Mouse (Mus musculus) embryonic facial prominence, embryonic 12.5 days (tissue): ENCODE measurements around the gene Slc19a2. TPM values are rescaled to one million over a fixed set of nuclear protein-coding genes. Genes with fewer than 3 reads are reported as not detected.

Experiments
- ATAC-seq: fragments of 200-750 bp; cut with Nextera tagmentation; 2 replicates; pipeline ENCODE4 v1.8.0; 2017; ENCODE audit not compliant: insufficient number of reproducible peaks, insufficient read depth, low FRiP score, low TSS enrichment
- H3K27ac ChIP-seq: fragments of 300-500 bp; sonication (generic); 2 replicates; pipeline ENCODE4 v1.5.1; 2016; ENCODE audit warnings: mild to moderate bottlenecking
- H3K27me3 ChIP-seq: fragments of 300-500 bp; sonication (generic); 2 replicates; pipeline ENCODE4 v1.6.1; 2016; ENCODE audit warnings: mild to moderate bottlenecking, moderate library complexity
- H3K36me3 ChIP-seq: fragments of 300-500 bp; sonication (generic); 2 replicates; pipeline ENCODE4 v1.6.1; 2016; ENCODE audit warnings: mild to moderate bottlenecking
- H3K4me1 ChIP-seq: fragments of 300-500 bp; sonication (generic); 2 replicates; pipeline ENCODE4 v1.6.1; 2016
- H3K4me2 ChIP-seq: fragments of 300-500 bp; sonication (generic); replicated peaks from 2 replicates; pipeline ENCODE4 v1.6.1; 2016; ENCODE audit warnings: mild to moderate bottlenecking, moderate library complexity
- H3K4me3 ChIP-seq: fragments of 300-500 bp; sonication (generic); 2 replicates; pipeline ENCODE4 v1.5.1; 2016; ENCODE audit warnings: mild to moderate bottlenecking
- H3K9ac ChIP-seq: fragments of 300-500 bp; sonication (generic); 2 replicates; pipeline ENCODE4 v1.6.1; 2016; ENCODE audit warnings: mild to moderate bottlenecking, moderate library complexity
- H3K9me3 ChIP-seq: fragments of 300-500 bp; sonication (generic); 2 replicates; pipeline ENCODE4 v1.6.1; 2016; ENCODE audit warnings: mild to moderate bottlenecking, moderate library complexity
- WGBS: fragments of 180-500 bp; shearing (Covaris S2); methylation state at CpG from one replicate; pipeline ENCODE4 v1.1.7; 2016; 5-methylcytosine and 5-hydroxymethylcytosine counted together
- polyA plus RNA-seq: library from polyadenylated mRNA; unstranded; fragments of >200 nt; fragmentation: Nextera tagmentation; extraction: Ambion mirVana; gene quantifications from 2 replicates; pipeline ENCODE4 v1.2.1, GENCODE M21; 2016

The Slc19a2 gene
- polyA plus RNA-seq, 1 experiment from 2014 or later: 10.1 TPM

DNA sequence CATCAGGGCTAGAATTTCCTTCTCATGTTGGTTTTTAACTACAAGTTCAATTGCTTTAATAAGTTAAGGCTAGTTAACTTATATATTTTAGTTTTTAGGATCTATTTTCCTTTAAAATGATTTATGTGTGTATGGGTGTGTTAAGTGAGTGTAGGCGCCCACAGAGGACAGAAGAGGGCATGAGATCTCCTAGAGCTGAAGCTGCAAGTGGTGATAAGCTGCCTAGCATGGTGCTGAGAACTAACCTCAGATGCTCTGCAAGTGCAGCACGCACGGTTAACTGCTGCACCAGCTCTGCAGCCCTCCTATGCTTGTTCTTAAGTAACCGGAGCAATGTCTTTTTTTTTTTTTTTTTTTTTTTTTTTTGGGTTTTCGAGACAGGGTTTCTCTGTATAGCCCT, 47.6 kb downstream of the Slc19a2 start:
- Histone ChIP-seq H3K27me3 (no peaks in the 10 kb centered on the region), H3K36me3 (peaks cover 68% of the 10 kb centered on the region), H3K9ac (no peak overlapping the region), H3K4me1 (no peaks in the 10 kb centered on the region), H3K4me2 (no peak overlapping the region), H3K9me3 (no peaks in the 10 kb centered on the region), H3K27ac (no peak overlapping the region), H3K4me3 (no peak overlapping the region)
- WGBS: 88% methylated on average over 4 of the region's 5 CpGs
- no peak for ATAC-seq

DNA sequence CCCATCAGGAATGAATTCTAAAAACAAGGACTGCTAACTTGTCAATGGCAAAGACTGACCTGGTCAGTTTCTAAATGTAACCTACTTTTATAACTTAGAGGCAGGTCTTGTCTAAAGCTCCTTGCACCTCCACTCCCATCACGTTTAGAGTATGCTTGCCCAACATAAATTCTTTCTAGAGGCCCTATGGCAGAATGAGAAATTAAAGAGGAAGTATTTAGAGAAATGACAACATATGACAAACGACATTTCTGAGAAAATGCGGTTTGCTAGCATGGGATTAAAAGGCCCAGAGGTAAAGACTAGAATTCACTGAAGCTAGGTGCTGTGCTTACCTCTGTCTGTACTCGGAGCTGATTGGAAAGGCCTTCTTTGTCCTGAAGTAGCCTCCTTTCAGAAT, 53.1 kb downstream of the Slc19a2 start:
- 92% methylated on average over 4 of the region's 4 CpGs for WGBS
- H3K27ac ChIP-seq: no peak overlapping the region
- no peak overlapping the region for H3K4me3 ChIP-seq
- H3K9ac ChIP-seq: no peak overlapping the region
- no peak overlapping the region for H3K4me2 ChIP-seq
- H3K9me3 ChIP-seq: no peaks in the 10 kb centered on the region
- no peaks in the 10 kb centered on the region; the same call in 1 of the 2 replicates for H3K4me1 ChIP-seq
- H3K27me3 ChIP-seq: no peaks in the 10 kb centered on the region
- peaks cover 58% of the 10 kb centered on the region for H3K36me3 ChIP-seq
- ATAC-seq: no peak

DNA sequence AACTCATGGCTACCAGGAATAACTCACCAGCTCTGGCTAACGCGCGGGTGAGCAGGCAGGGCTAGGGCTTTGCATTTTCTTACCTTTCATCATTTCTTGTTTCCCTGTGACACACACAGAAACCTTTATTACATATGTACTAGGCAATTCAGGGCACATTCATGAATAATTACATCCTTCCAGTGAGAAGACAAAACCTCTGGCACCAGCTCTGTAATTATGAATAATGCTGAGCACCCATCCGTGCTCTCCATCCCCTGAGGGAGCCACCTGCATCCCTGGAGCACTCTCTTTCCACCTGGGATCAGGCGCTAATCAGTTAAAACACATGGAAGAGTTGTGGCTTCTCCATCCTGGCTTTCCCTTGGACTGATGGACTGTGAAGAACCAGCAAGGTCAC, 55.0 kb downstream of the Slc19a2 start, which contains the start of gene Nme7:
Gene Nme7, plus strand, starts transcription at position 301 of the 400 bp plus-strand sequence.
- no peak for ATAC-seq
- no peak within 1 kb of the TSS for H3K9ac ChIP-seq
- H3K27me3 ChIP-seq: no peaks in the 10 kb centered on the region
- H3K4me3 ChIP-seq: no peak within 1 kb of the TSS
- H3K4me2 ChIP-seq: no peak within 1 kb of the TSS
- H3K36me3 ChIP-seq: peaks cover 41% of the 10 kb centered on the region
- H3K4me1 ChIP-seq: peaks cover 7% of the 10 kb centered on the region; the same call in 1 of the 2 replicates
- no peaks in the 10 kb centered on the region for H3K9me3 ChIP-seq
- WGBS: 83% methylated on average over 5 of the region's 5 CpGs
- no peak within 1 kb of the TSS for H3K27ac ChIP-seq

DNA sequence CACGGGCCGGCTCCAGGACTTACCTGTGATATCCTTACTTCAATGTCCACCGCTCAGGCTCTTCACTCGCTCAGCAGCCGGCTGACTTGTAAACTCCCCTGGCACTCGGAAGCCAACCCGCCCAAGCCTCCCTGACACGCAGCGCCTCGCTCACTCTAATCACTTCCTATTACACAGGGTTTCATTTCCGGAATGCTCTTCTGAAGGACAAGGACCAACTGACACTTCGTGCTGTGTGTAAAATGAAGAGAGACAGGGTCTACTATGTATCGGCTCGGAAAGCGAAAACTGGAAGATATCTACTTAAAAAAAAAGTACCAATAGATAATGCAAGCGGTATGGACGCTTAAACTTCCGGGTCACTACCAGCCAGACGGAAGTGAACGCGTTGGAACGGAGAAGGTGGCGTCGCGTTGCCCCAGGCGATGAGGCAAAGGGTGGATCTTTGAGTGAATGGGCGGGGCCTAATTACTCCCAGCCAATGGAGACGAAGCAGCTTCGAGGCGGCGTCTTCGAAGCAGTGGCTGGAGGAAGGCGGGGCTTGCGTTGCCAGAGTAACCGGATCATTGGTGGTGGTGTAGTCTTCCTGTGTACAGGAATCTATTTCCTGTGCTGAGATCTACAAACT, 58.4 kb downstream of the Slc19a2 start, which contains the start of gene Blzf1:
Gene Blzf1, minus strand, starts transcription at position 366 of the 628 bp plus-strand sequence.
- peak within 1 kb of the TSS; percentile 67 for H3K4me3 ChIP-seq
- H3K9ac ChIP-seq: peak within 1 kb of the TSS; percentile 75
- peak; percentile 96 for ATAC-seq
- under 1% methylated on average over 35 of the region's 35 CpGs for WGBS
- H3K27ac ChIP-seq: peak within 1 kb of the TSS; percentile 66
- peaks cover 7% of the 10 kb centered on the region; the same call in 1 of the 2 replicates for H3K4me1 ChIP-seq
- no peaks in the 10 kb centered on the region for H3K27me3 ChIP-seq
- peaks cover 11% of the 10 kb centered on the region for H3K36me3 ChIP-seq
- H3K4me2 ChIP-seq: peak within 1 kb of the TSS; percentile 81
- no peaks in the 10 kb centered on the region for H3K9me3 ChIP-seq

DNA sequence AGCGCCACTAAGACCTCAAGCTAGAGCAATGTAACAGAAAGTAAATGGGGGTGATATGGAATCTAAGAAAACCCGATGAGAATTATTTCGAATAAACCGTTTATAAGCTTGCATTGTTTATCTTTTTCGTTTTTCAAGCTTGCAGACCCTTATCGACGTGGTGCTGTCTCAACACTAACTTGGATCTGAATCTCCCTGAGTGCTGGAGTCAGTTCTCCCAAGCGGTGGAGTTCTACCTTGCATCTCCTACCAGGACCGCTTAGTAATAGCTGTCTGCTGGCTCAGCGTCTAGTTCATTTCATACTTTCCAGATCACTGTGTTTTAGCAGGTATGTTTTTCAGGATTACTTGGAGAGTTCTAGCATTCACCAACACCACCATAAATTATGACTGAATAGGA, 59.1 kb downstream of the Slc19a2 start:
- Histone ChIP-seq H3K36me3 (0 out of 2 replicates have a peak, but pooled peaks cover 5% of the 10 kb centered on the region), H3K9me3 (no peaks in the 10 kb centered on the region), H3K4me3 (peak overlapping the region; percentile 67), H3K27me3 (no peaks in the 10 kb centered on the region), H3K9ac (peak overlapping the region; percentile 31; the same call in 1 of the 2 replicates), H3K4me1 (peaks cover 7% of the 10 kb centered on the region; the same call in 1 of the 2 replicates), H3K4me2 (peak overlapping the region; percentile 60), H3K27ac (no peak overlapping the region)
- WGBS: 12% methylated on average over 10 of the region's 10 CpGs
- ATAC-seq: no peak

DNA sequence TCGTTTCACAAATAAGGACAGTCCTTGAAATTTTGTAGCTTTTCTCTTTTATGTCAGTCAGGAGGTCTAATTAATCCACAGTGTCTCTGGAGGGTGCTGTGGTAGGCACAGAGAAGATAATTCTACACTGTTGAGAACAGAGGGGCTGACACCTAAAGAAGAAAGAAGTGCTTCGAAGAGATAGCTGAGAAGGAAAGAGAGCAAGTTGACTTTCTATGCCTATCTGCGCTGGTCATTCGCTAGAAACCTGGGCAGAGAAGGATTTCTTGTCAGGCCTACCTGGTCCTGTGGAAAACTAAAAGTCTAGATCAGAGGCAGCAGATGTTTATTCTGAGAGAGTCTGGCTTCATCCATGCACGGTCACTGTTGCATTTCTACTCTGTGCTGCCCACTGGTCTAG, 65.2 kb downstream of the Slc19a2 start:
- Histone ChIP-seq H3K4me2 (no peak overlapping the region), H3K9ac (no peak overlapping the region), H3K4me1 (no peaks in the 10 kb centered on the region), H3K9me3 (no peaks in the 10 kb centered on the region), H3K36me3 (peaks cover 14% of the 10 kb centered on the region), H3K27me3 (no peaks in the 10 kb centered on the region), H3K4me3 (no peak overlapping the region), H3K27ac (no peak overlapping the region)
- WGBS: 90% methylated on average over 5 of the region's 5 CpGs
- no peak for ATAC-seq

Other genes starting within 250 kb of the Slc19a2 start
- not detected in 2 replicates for gene Sele, start 200.8 kb upstream of the Slc19a2 start, polyA plus RNA-seq
- 0.06 and 0.17 TPM in 2 replicates for gene Sell, start 187.1 kb upstream of the Slc19a2 start, polyA plus RNA-seq
- not detected in 2 replicates for gene Selp, start 133.8 kb upstream of the Slc19a2 start, polyA plus RNA-seq
- gene F5, start 97.2 kb upstream of the Slc19a2 start, polyA plus RNA-seq: 0.27 and 0.32 TPM in 2 replicates
- 7.4 and 8.3 TPM in 2 replicates for gene Ccdc181, start 26.5 kb downstream of the Slc19a2 start, polyA plus RNA-seq
- 36.5 and 41.0 TPM in 2 replicates for gene Nme7, start 55.1 kb downstream of the Slc19a2 start, polyA plus RNA-seq
- 28.7 and 29.5 TPM in 2 replicates for gene Blzf1, start 58.4 kb downstream of the Slc19a2 start, polyA plus RNA-seq
- 10.4 and 12.6 TPM in 2 replicates for gene Atp1b1, start 209.3 kb downstream of the Slc19a2 start, polyA plus RNA-seq